Mouse (Mus musculus) adrenal gland, postnatal 4 days (tissue): Measurements from ENCODE around the gene Mrps10. TPM values are rescaled to one million over a fixed set of nuclear protein-coding genes. Genes with fewer than 3 reads are reported as not detected.

Source experiments
- total RNA-seq, 2 experiments: library from RNA; stranded (reverse); gene quantifications; 2 replicates each; pipeline ENCODE4 v1.2.3; 2021

The Mrps10 gene
- total RNA-seq, 2 experiments from 2014 or later: 48.3 to 52.8 TPM

Other genes starting within 250 kb of the Mrps10 start
- 1 to 10 TPM; 2.0 to 3.1 TPM for gene Guca1b, start 16.5 kb downstream of the Mrps10 start, total RNA-seq
- gene Guca1a, start 31.7 kb downstream of the Mrps10 start, total RNA-seq: 1 to 10 TPM; 1.4 to 1.8 TPM
- 1 to 10 TPM; 2.7 to 4.4 TPM for gene AI661453, start 67.7 kb downstream of the Mrps10 start, total RNA-seq
- under 1 TPM; 0.48 to 0.96 TPM for gene 1700001C19Rik, start 68.5 kb downstream of the Mrps10 start, total RNA-seq
- 10 to 100 TPM; 31.7 to 38.1 TPM for gene Taf8, start 133.4 kb downstream of the Mrps10 start, total RNA-seq
- 100 to 1,000 TPM; 198 to 200 TPM for gene Ccnd3, start 136.2 kb downstream of the Mrps10 start, total RNA-seq
- gene Bysl, start 242.6 kb downstream of the Mrps10 start, total RNA-seq: 10 to 100 TPM; 12.5 to 14.3 TPM
- gene Med20, start 242.7 kb downstream of the Mrps10 start, total RNA-seq: 10 to 100 TPM; 40.4 to 40.8 TPM
- 1 to 10 TPM; 4.1 to 4.8 TPM for gene Gm20517, start 242.7 kb downstream of the Mrps10 start, total RNA-seq